Mouse (Mus musculus) olfactory bulb, adult 2 months (tissue): ENCODE measurements around the gene Ehhadh.

Experiments used
- CTCF ChIP-seq: fragments of 200-500 bp; IDR thresholded peaks from 2 replicates; pipeline ENCODE4 v1.5.1; 2012; ENCODE audit warnings: low read depth, mild to moderate bottlenecking, low read length, moderate library complexity; ENCODE audit not compliant: insufficient read depth
- POLR2A ChIP-seq: fragments of 200-500 bp; IDR thresholded peaks from 2 replicates; pipeline ENCODE4 v1.6.1; 2012; ENCODE audit warnings: mild to moderate bottlenecking, low read depth, low read length, moderate library complexity; ENCODE audit not compliant: insufficient read depth

DNA sequence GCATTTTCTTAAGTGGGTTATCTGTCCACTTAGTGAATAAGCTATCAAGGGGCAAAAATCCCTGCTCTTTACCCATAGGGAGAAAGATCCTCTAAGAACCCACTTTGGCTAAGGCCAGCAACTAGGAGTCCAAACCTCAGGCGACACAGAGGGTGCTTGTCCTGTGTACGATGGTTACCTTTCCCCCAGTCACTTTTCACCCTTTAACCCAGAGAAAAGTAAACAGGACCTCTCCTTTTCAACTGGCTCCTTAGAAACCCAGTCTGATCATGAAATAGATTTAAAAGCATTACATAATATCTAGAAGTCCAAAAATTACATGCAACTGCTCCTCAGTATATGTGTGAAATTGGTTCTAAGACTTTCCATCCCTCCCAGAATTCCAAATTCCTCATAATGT lies 4.8 kb downstream of the Ehhadh start:
- TF ChIP-seq CTCF = no peak
- TF ChIP-seq POLR2A = no peak
